Mouse (Mus musculus) kidney, adult 2 months (tissue): ENCODE results near the gene Rxfp1.

Experiments
- CTCF ChIP-seq: fragments of 200-500 bp; conservative IDR thresholded peaks from 2 replicates; pipeline ENCODE4 v1.5.1; 2011; ENCODE audit warnings: low read depth, mild to moderate bottlenecking, control low read depth, low read length, moderate library complexity, mixed read lengths; ENCODE audit not compliant: insufficient read depth, insufficient read length
- POLR2A ChIP-seq: fragments of 200-500 bp; IDR thresholded peaks from one replicate; pipeline ENCODE4 v1.6.1; 2011; ENCODE audit warnings: low read depth, low read length, control low read depth

DNA sequence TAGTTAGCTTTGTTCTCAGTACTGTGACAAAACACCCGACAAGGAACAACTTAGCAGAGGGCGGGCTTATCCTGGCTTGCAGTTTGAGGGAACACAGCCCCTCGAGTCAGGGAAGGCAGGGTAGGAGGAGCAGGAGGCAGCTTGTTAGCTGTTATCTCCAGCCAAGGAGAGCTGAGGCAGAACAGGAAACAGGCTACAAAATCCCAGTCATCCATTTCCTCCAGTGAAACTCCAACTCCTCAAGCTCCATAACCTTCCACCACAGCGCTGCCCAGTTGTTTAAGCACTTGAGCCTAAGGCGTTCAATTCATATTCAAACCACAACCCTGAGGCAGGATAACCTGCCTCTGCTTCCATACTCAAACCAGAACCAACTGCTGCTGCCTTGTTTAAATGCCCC, 63.0 kb downstream of the Rxfp1 start:
- TF ChIP-seq CTCF (no peak), POLR2A (no peak)
